Mouse (Mus musculus) forebrain, embryonic 16.5 days (tissue): ENCODE data around the gene Atp2a2. TPM values are rescaled to one million over a fixed set of nuclear protein-coding genes. Genes with fewer than 3 reads are reported as not detected.

Experiments used
- ATAC-seq: fragments of 200-750 bp; cut with Nextera tagmentation; 2 replicates; pipeline ENCODE4 v1.8.0; 2017; ENCODE audit warnings: mild to moderate bottlenecking, moderate library complexity
- H3K27ac ChIP-seq: fragments of 300-500 bp; sonication (generic); 2 replicates; pipeline ENCODE4 v1.5.1; 2014; ENCODE audit warnings: low read length, control low read depth
- H3K27me3 ChIP-seq: fragments of 300-500 bp; sonication (generic); replicated peaks from 2 replicates; pipeline ENCODE4 v1.6.1; 2014; ENCODE audit warnings: low read length; ENCODE audit not compliant: control insufficient read depth, insufficient read depth
- H3K36me3 ChIP-seq: fragments of 300-500 bp; sonication (generic); 2 replicates; pipeline ENCODE4 v1.6.1; 2014; ENCODE audit not compliant: control insufficient read depth, insufficient read depth
- H3K4me1 ChIP-seq: fragments of 300-500 bp; sonication (generic); replicated peaks from 2 replicates; pipeline ENCODE4 v1.6.1; 2014; ENCODE audit warnings: low read length; ENCODE audit not compliant: control insufficient read depth, insufficient read depth
- H3K4me2 ChIP-seq: fragments of 300-500 bp; sonication (generic); 2 replicates; pipeline ENCODE4 v1.6.1; 2014; ENCODE audit warnings: mild to moderate bottlenecking, low read length, control low read depth
- H3K4me3 ChIP-seq: fragments of 300-500 bp; sonication (generic); replicated peaks from 2 replicates; pipeline ENCODE4 v1.5.1; 2014; ENCODE audit warnings: mild to moderate bottlenecking, low read length, control low read depth
- H3K9ac ChIP-seq: fragments of 300-500 bp; sonication (generic); replicated peaks from 2 replicates; pipeline ENCODE4 v1.6.1; 2014; ENCODE audit warnings: low read depth, low read length, control low read depth
- H3K9me3 ChIP-seq: fragments of 300-500 bp; sonication (generic); 2 replicates; pipeline ENCODE4 v1.6.1; 2016; ENCODE audit warnings: low read length; ENCODE audit not compliant: control insufficient read depth
- WGBS: fragments of 180-500 bp; shearing (Covaris S2); extraction: QIAGEN DNeasy Blood & Tissue Kit; methylation state at CpG from one replicate; pipeline ENCODE4 v1.1.7; 2014; 5-methylcytosine and 5-hydroxymethylcytosine counted together
- polyA plus RNA-seq: library from polyadenylated mRNA; unstranded; fragments of >200 nt; fragmentation: Nextera tagmentation; extraction: Ambion mirVana; gene quantifications from 2 replicates; pipeline ENCODE4 v1.2.1, GENCODE M21; 2015

The Atp2a2 gene
- polyA plus RNA-seq, 1 experiment from 2014 or later, result 39.6 TPM

DNA sequence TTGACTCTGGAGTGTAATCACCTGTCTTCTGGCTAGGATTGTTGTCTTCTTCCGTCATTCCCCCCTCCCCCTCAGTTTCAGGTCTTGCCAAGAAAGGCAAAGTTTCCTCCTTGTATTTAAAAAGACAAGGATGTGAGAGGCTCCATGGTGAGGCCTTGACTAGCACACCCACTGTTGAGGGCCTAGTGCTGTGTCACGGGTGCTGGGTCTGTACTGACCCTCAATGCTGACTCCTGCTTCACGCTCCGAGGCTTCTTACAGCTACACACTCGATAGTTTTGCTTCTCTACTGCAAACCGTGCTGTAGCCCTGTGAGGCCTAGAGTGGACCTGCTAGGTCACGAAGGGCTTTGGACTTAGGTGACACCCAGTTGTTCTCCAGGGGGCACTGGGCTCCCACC lies 49.8 kb downstream of the Atp2a2 start:
- Histone ChIP-seq H3K9ac (no peak overlapping the region), H3K27me3 (no peaks in the 10 kb centered on the region), H3K9me3 (no peaks in the 10 kb centered on the region), H3K36me3 (peaks cover 19% of the 10 kb centered on the region), H3K4me3 (no peak overlapping the region), H3K27ac (no peak overlapping the region), H3K4me2 (no peak overlapping the region), H3K4me1 (no peaks in the 10 kb centered on the region)
- ATAC-seq, result no peak
- WGBS, result 81% methylated on average over 7 of the region's 7 CpGs

GRCm38 (mm10) chr5:122451324-122451723 lies 50.7 kb downstream of the Atp2a2 start:
- WGBS, result 94% methylated on average over 5 of the region's 5 CpGs
- no peak overlapping the region for H3K4me3 ChIP-seq
- H3K36me3 ChIP-seq, result peaks cover 17% of the 10 kb centered on the region
- no peaks in the 10 kb centered on the region for H3K9me3 ChIP-seq
- H3K27ac ChIP-seq, result no peak overlapping the region
- H3K4me2 ChIP-seq, result no peak overlapping the region
- ATAC-seq, result no peak
- no peaks in the 10 kb centered on the region for H3K4me1 ChIP-seq
- no peaks in the 10 kb centered on the region for H3K27me3 ChIP-seq
- H3K9ac ChIP-seq, result no peak overlapping the region

GRCm38 (mm10) chr5:122450913-122451317 lies 51.1 kb downstream of the Atp2a2 start:
- Histone ChIP-seq H3K27me3 (no peaks in the 10 kb centered on the region), H3K4me3 (no peak overlapping the region), H3K4me1 (no peaks in the 10 kb centered on the region), H3K4me2 (no peak overlapping the region), H3K9ac (no peak overlapping the region), H3K36me3 (peaks cover 21% of the 10 kb centered on the region), H3K9me3 (no peaks in the 10 kb centered on the region), H3K27ac (no peak overlapping the region)
- no peak for ATAC-seq
- 73% methylated on average over 5 of the region's 5 CpGs for WGBS

DNA sequence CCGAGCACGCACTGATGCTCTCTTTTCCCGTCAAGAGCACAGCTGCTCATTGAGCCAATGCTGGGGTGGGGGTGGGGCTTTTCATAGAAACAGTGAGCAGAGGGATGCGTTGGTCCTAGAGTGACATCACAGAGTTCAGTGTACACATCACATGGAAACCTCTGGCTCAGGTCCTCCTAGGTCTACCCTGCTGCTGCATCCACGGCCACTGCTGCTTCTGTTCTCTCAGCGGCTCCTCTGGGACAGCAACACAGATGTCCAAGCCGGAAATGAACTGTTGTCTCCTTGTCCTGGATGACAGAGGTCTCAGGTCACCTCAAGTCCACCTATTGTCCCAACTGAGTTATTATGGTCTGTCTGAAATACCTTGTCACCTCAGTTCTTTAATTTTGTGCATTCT lies 52.1 kb downstream of the Atp2a2 start:
- H3K4me2 ChIP-seq, result no peak overlapping the region
- no peak overlapping the region for H3K27ac ChIP-seq
- H3K4me1 ChIP-seq, result no peaks in the 10 kb centered on the region
- peaks cover 19% of the 10 kb centered on the region for H3K36me3 ChIP-seq
- no peak overlapping the region for H3K4me3 ChIP-seq
- no peak for ATAC-seq
- H3K27me3 ChIP-seq, result no peaks in the 10 kb centered on the region
- WGBS, result 40% methylated on average over 7 of the region's 7 CpGs
- H3K9ac ChIP-seq, result no peak overlapping the region
- no peaks in the 10 kb centered on the region for H3K9me3 ChIP-seq

DNA sequence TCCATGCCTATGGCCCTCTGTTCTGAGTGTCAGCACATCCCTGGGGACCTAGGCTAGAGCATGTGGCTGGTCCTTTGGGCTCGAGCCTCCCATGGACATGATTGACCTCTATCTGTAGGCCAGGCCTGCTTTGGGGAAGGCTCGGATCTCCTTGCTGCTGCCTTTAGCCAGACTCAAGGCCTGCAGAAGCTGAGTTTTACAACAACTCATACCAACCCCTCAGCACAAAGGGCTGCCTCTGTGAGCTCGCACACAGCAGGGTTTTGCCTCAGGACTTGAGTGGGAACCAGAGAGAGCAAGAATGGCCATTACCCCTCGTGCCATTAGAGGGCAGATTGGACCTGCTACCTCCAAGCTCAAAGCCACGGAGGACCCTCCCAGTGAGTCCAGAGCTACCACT lies 53.2 kb downstream of the Atp2a2 start:
- peaks cover 19% of the 10 kb centered on the region for H3K36me3 ChIP-seq
- no peaks in the 10 kb centered on the region for H3K4me1 ChIP-seq
- no peak overlapping the region for H3K4me3 ChIP-seq
- no peak overlapping the region for H3K4me2 ChIP-seq
- WGBS, result 86% methylated on average over 5 of the region's 5 CpGs
- H3K9me3 ChIP-seq, result no peaks in the 10 kb centered on the region
- no peak for ATAC-seq
- H3K27me3 ChIP-seq, result no peaks in the 10 kb centered on the region
- H3K27ac ChIP-seq, result no peak overlapping the region
- no peak overlapping the region for H3K9ac ChIP-seq

DNA sequence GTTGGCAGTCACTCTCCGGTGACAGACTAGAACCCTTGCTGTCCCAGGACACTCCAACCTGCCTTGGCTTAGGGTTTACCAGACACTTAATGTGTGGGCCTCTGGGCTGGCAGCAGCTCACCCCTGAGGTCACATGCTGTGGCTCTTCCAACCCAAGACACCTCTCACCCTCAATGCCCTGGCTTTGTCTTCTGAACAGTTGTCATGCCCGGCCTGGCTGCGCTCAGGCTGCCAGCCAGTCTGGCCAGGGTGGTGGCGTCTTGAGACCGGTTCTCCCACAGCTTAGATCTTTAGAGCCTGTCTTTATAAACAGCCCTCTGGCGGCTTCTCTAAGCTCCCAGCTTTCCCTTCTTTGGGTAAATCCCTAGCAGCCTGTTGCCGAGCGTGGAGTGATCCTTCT lies 54.2 kb downstream of the Atp2a2 start:
- ATAC-seq, result no peak
- Histone ChIP-seq H3K27ac (no peak overlapping the region), H3K36me3 (peaks cover 23% of the 10 kb centered on the region)

GRCm38 (mm10) chr5:122445051-122445610 lies 56.9 kb downstream of the Atp2a2 start:
- no peak overlapping the region for H3K27ac ChIP-seq
- no peaks in the 10 kb centered on the region for H3K9me3 ChIP-seq
- ATAC-seq, result no peak
- H3K4me2 ChIP-seq, result no peak overlapping the region
- 89% methylated on average over 11 of the region's 11 CpGs for WGBS
- no peak overlapping the region for H3K4me3 ChIP-seq
- H3K9ac ChIP-seq, result no peak overlapping the region
- peaks cover 33% of the 10 kb centered on the region for H3K36me3 ChIP-seq
- H3K4me1 ChIP-seq, result no peaks in the 10 kb centered on the region
- no peaks in the 10 kb centered on the region for H3K27me3 ChIP-seq

More for the DNA sequence above, 54.2 kb downstream of the Atp2a2 start:
- Histone ChIP-seq H3K4me2 (no peak overlapping the region), H3K4me1 (no peaks in the 10 kb centered on the region), H3K27me3 (no peaks in the 10 kb centered on the region), H3K4me3 (no peak overlapping the region), H3K9ac (no peak overlapping the region), H3K9me3 (no peaks in the 10 kb centered on the region)
- 83% methylated on average over 8 of the region's 8 CpGs for WGBS

- ATAC-seq, result no peak
- Histone ChIP-seq H3K9ac (no peak overlapping the region), H3K4me1 (no peaks in the 10 kb centered on the region), H3K27me3 (no peaks in the 10 kb centered on the region), H3K27ac (no peak overlapping the region), H3K36me3 (peaks cover 39% of the 10 kb centered on the region), H3K4me2 (no peak overlapping the region), H3K4me3 (no peak overlapping the region), H3K9me3 (no peaks in the 10 kb centered on the region)
- WGBS, result 92% methylated on average over 10 of the region's 10 CpGs
Measured at GRCm38 (mm10) chr5:122444492-122444891, 57.5 kb downstream of the Atp2a2 start.

DNA sequence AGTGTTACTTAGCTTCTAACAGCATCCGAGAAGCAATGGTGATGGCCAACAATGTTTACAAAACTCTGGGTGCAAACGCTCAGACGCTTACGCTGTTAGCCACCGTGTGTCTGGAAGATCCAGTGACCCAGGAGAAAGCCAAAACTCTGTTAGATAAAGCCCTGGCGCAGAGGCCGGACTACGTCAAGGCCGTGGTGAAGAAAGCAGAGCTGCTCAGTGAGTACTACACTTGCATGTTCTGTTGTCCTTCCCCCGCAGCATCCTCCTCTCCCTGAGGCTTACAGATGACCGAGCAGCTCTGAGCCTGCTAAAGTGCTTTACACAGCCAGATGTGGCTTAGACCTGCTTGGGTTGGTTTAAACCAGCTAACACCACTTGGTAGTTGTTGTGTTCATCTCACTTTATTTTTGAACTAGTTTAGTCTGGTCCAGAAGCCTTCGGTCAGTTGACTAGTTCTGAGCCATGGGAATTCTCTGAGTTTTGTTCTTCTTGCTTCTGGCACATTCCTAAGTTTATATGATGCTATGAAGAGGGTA lies 61.9 kb downstream of the Atp2a2 start:
- Histone ChIP-seq H3K4me2 (no peak overlapping the region), H3K36me3 (peaks cover 59% of the 10 kb centered on the region), H3K9me3 (no peaks in the 10 kb centered on the region), H3K4me3 (no peak overlapping the region), H3K27me3 (no peaks in the 10 kb centered on the region), H3K9ac (no peak overlapping the region), H3K4me1 (no peaks in the 10 kb centered on the region), H3K27ac (no peak overlapping the region)
- no peak for ATAC-seq
- 92% methylated on average over 12 of the region's 12 CpGs for WGBS
